8 mouse cellular contexts compared by ENCODE assay signal in genomic region chr7:122015105-122015504, GRCm38 (mm10). TPM values are rescaled to one million over a fixed set of nuclear protein-coding genes. Genes with fewer than 3 reads are reported as not detected.
DNase-seq lines count a peak whose midpoint lies in the region; ATAC-seq lines count a peak whose summit lies in the region.

No protein-coding gene starts in this region.

- H3K27ac ChIP-seq in embryonic facial prominence, embryonic 10.5 days (replicated peaks): peak overlapping the region; percentile 60
- H3K27ac ChIP-seq in hindbrain, embryonic 11.5 days (ENCODE audit: low read depth, low read length): peak overlapping the region; percentile 70

- H3K4me2 ChIP-seq in hindbrain, embryonic 11.5 days (replicated peaks; ENCODE audit: low read depth, low read length): no peak overlapping the region

- H3K4me3 ChIP-seq in embryonic facial prominence, embryonic 10.5 days: peak overlapping the region; percentile 29; the same call in 1 of the 2 replicates
- H3K4me3 ChIP-seq in hindbrain, embryonic 11.5 days (ENCODE audit: low read depth, low read length): no peak overlapping the region

- intact Hi-C loops in left cerebral cortex, postnatal 4 days (cut with DNase I): no loop called here

- WGBS in embryonic facial prominence, embryonic 10.5 days: 60% methylated on average over 8 of the region's 8 CpGs
- WGBS in hindbrain, embryonic 11.5 days: 61% methylated on average over 8 of the region's 8 CpGs

- no peaks in the 10 kb centered on the region for H3K27me3 ChIP-seq in embryonic facial prominence, embryonic 10.5 days (replicated peaks; ENCODE audit: low read depth, poor library complexity, severe bottlenecking)
- H3K27me3 ChIP-seq in hindbrain, embryonic 11.5 days (ENCODE audit: control insufficient read depth, insufficient read depth, low read length): no peaks in the 10 kb centered on the region

- H3K9ac ChIP-seq in hindbrain, embryonic 11.5 days (ENCODE audit: low read depth, low read length): no peak overlapping the region

- DNase-seq in left cerebral cortex, postnatal 4 days: peak; percentile 10
- no peak for DNase-seq in left cerebral cortex, adult 11 months (ENCODE audit: low spot score)
- peak; percentile 30 for DNase-seq in embryonic facial prominence, embryonic 10.5 days (ENCODE audit: low spot score)
- peak; percentile 49 for DNase-seq in hindbrain, embryonic 11.5 days (ENCODE audit: low spot score)
- peak; percentile 61 for DNase-seq in liver
- peak; percentile 37 for DNase-seq in retina, postnatal 7 days (ENCODE audit: low read depth, low spot score)
- DNase-seq in B cell, adult 2 months: no peak
- DNase-seq in layer of hippocampus, adult 11-12 months (ENCODE audit: low spot score): no peak

- ATAC-seq in hindbrain, embryonic 11.5 days (ENCODE audit: low FRiP score): 0 out of 2 replicates have a peak, but pooled peaks have one; percentile 17

- H3K9me3 ChIP-seq in embryonic facial prominence, embryonic 10.5 days: no peaks in the 10 kb centered on the region
- H3K9me3 ChIP-seq in hindbrain, embryonic 11.5 days (ENCODE audit: control insufficient read depth, low read length): no peaks in the 10 kb centered on the region

- peaks cover 49% of the 10 kb centered on the region for H3K4me1 ChIP-seq in embryonic facial prominence, embryonic 10.5 days
- no peaks in the 10 kb centered on the region; the same call in 1 of the 2 replicates for H3K4me1 ChIP-seq in hindbrain, embryonic 11.5 days (replicated peaks; ENCODE audit: control insufficient read depth, insufficient read depth, low read length)

- H3K36me3 ChIP-seq in embryonic facial prominence, embryonic 10.5 days (replicated peaks): peaks cover 78% of the 10 kb centered on the region
- no peaks in the 10 kb centered on the region for H3K36me3 ChIP-seq in hindbrain, embryonic 11.5 days (ENCODE audit: control insufficient read depth, insufficient read depth, low read length)

RNA-seq across cellular contexts. Expression of gene Gga2, which starts 5.9 kb away (rescaled TPM):
- 10 to 100 TPM; 57.3 to 57.4 TPM for total RNA-seq in left cerebral cortex, postnatal 4 days (2021)
- 111 and 124 TPM in 2 replicates for polyA plus RNA-seq in embryonic facial prominence, embryonic 10.5 days (2016; fragmentation: Nextera tagmentation; extraction: Ambion mirVana)
- 38.8 and 56.0 TPM in 2 replicates for polyA plus RNA-seq in hindbrain, embryonic 11.5 days (2014; fragmentation: Nextera tagmentation; extraction: Ambion mirVana)

RNA-seq across cellular contexts. Expression of gene Cog7, which starts 33.6 kb away (rescaled TPM):
- total RNA-seq in left cerebral cortex, postnatal 4 days (2021): 10 to 100 TPM; 24.5 to 26.2 TPM
- 22.0 and 23.0 TPM in 2 replicates for polyA plus RNA-seq in embryonic facial prominence, embryonic 10.5 days (2016; fragmentation: Nextera tagmentation; extraction: Ambion mirVana)
- 18.5 and 21.6 TPM in 2 replicates for polyA plus RNA-seq in hindbrain, embryonic 11.5 days (2014; fragmentation: Nextera tagmentation; extraction: Ambion mirVana)

RNA-seq across cellular contexts. Expression of gene Ubfd1, which starts 51.9 kb away (rescaled TPM):
- total RNA-seq in left cerebral cortex, postnatal 4 days (2021): 10 to 100 TPM; 82.6 to 87.1 TPM
- 74.8 and 75.0 TPM in 2 replicates for polyA plus RNA-seq in embryonic facial prominence, embryonic 10.5 days (2016; fragmentation: Nextera tagmentation; extraction: Ambion mirVana)
- 94.1 and 94.5 TPM in 2 replicates for polyA plus RNA-seq in hindbrain, embryonic 11.5 days (2014; fragmentation: Nextera tagmentation; extraction: Ambion mirVana)

RNA-seq across cellular contexts. Expression of gene Ears2, which starts 52.0 kb away (rescaled TPM):
- total RNA-seq in left cerebral cortex, postnatal 4 days (2021): 1 to 10 TPM; 8.9 to 9.8 TPM
- polyA plus RNA-seq in embryonic facial prominence, embryonic 10.5 days (2016; fragmentation: Nextera tagmentation; extraction: Ambion mirVana): 16.4 and 18.4 TPM in 2 replicates
- polyA plus RNA-seq in hindbrain, embryonic 11.5 days (2014; fragmentation: Nextera tagmentation; extraction: Ambion mirVana): 14.5 TPM in 2 replicates

Comparison
In these comparisons a context has a peak if more than half of its experiments do, and no peak if none do; other contexts are left out.
1. DNase-seq: peak in left cerebral cortex, postnatal 4 days (single experiment), embryonic facial prominence, embryonic 10.5 days (single experiment), hindbrain, embryonic 11.5 days (single experiment), liver (single experiment) and retina, postnatal 7 days (single experiment); none in left cerebral cortex, adult 11 months (single experiment), B cell, adult 2 months (0 of 2) and layer of hippocampus, adult 11-12 months (single experiment).